Mouse (Mus musculus) hindlimb bud, embryonic 11.5 days (tissue): ENCODE results near the gene Arg1.

Experiments
- DNase-seq: peaks from one replicate; pipeline ENCODE4 v3.0.0-alpha.2; 2012; ENCODE audit warnings: low read depth, low spot score; ENCODE audit errors: extremely low spot score

The Arg1 gene

GRCm38 (mm10) chr10:24926962-24927720 is at the start of gene Arg1:
Gene Arg1 (minus strand): TSS chr10:24927484.
- DNase-seq: peak; percentile 91

DNA sequence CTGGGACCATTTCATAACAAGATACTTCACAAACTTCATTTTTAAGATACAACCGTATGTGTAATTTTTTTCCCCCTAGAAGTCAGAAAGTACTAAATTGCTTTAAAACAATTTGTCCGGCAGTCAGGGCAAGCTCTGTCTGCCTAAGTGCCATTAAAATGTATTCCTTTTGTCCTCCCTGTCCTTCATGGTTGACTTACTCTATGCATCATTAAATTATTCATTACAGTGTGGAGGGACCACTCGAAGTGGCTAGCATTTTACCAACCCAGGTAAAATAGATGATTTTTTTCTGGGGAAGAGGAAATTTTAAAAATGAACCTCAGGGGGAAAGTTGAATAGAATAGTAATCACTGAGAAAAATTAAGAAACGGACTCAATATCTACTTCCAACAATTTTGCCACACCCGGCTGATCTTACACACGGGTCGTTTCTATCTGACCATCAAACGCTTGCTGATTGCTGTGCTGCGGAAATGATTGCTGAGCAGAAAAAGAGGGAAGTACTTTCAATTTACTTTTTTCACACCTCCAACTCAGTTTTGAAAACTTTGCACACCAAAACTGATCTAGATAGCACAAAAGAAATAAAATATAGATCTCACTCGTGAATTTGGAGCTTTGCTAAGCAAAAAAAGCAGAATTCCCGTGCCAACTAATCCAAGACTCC is 46.7 kb upstream of the Arg1 start:
- DNase-seq: no peak

GRCm38 (mm10) chr10:24973385-24973784 is 46.1 kb upstream of the Arg1 start:
- DNase-seq: no peak

GRCm38 (mm10) chr10:24972923-24973322 is 45.6 kb upstream of the Arg1 start:
- DNase-seq: no peak

- no peak for DNase-seq
These were observed 38.7 kb upstream of the Arg1 start for GRCm38 (mm10) chr10:24965821-24966550.

DNA sequence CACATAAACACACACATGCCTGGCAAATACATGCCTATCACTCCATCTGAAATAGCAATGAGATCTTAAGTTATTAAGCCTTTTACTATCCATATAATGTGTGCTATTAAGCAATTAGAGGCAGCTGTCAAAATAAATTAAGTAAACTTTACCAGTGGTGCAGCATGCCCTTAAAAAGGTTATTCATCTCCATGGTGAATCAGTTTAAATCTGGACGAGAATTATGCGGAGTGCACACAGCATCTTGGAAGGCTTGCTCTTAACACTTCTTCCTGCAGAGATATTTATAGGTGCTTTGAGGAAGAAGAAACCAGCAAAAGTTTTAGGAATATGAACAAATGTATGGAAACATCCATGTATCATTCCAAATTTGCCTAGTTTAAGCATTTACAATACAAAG is 34.6 kb upstream of the Arg1 start:
- no peak for DNase-seq

DNA sequence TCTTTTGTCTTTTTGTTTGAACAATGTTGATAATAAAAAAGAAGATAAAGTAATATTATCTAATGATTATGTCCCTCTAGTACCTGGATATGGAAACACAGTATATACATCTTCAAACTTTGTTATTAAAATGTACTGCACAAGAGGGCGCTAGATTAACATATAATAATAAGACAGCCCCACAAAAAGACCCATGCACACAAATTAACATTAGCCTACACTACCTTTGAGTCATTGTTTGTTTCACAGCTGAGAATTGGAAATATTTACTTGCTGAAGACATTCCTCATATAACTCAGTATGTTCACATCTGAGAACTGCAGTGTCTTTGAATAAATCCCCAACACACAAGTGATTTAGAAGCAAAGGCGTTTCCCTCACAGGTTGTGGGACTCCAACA is 33.8 kb upstream of the Arg1 start:
- DNase-seq: no peak

DNA sequence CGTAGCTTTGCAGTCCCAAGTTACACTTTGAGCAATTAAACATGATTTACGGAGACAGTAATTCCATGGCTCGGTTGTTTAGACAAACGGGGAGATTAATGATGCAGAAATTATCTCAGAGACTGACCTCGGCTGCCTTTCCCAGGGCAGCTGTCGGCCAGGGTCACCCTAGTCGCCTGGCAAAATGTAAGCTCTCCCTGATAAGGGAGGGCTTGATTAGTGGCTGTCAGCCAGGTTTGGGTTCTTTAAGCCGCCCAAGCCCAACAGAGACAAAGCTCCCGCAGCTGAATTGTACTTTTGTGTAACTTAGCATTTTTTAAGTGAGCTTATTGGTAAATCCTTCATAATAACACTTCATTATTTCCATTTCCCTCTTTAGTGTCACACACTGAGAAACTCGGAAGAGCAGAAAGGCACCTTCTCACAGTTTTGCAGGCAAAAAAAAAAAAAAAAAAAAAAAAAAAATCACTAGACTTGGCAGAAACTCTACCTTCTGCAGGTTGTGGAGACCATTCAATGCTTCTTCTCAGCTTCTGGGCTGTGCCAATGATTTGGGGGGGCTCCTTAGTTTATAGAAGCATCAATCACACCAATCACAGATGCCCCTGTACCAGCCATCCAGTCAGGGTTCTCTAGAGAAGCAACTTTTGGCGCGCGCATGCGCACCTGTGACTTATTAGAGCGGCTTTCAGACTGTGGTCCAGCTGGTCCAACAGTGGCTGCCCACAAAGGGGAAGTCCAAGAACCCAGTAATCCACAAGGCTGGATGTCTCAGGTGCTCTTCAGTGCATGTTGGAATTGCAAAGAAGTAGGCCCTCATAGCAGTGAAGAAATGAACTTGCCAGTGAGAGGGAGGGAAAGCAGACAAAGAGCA is 32.0 kb upstream of the Arg1 start:
- DNase-seq: peak; percentile 42

DNA sequence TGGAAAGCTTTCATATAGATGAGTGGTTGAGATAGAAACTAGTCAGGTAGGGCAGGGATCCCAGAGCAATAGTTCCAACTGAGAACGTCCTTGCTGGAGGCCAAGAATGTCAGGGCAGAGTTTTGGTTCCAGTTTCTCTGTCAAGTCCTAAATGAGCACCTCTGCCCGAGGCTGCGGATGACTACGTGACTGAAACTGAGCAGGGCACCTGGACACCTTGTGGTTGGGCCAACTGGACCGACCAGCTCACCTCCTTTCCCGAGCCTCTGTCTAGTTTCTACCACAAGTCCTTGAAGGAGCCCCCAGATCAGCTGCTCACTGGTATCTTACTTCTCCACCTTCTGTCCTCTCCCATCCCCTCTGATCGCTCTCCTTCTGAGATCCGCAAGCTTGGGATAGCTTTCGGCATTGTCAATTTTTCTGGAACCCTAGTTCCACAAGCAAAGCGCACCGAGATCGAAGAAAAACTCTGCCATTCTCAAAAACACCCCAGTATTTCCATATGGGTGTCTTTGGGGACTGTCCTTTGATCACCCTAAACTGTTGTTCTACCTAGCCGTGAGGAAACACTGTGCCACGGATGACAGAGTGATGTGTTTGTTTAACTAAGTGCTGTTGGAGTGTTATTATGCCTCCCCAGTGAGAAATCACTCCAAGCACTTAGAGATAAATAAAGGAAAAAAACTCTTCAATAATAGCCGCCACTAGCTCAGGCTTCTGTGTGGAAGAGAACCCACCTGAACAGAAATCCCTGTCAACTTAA is 31.2 kb upstream of the Arg1 start:
- no peak for DNase-seq

GRCm38 (mm10) chr10:24953876-24954275 is 26.6 kb upstream of the Arg1 start:
- no peak for DNase-seq

GRCm38 (mm10) chr10:24952549-24952948 is 25.3 kb upstream of the Arg1 start:
- no peak for DNase-seq

- no peak for DNase-seq
These were observed 24.3 kb upstream of the Arg1 start for GRCm38 (mm10) chr10:24951575-24951974.

- DNase-seq: no peak
These were observed 22.9 kb upstream of the Arg1 start for GRCm38 (mm10) chr10:24950223-24950622.

GRCm38 (mm10) chr10:24948278-24948677 is 21.0 kb upstream of the Arg1 start:
- no peak for DNase-seq

DNA sequence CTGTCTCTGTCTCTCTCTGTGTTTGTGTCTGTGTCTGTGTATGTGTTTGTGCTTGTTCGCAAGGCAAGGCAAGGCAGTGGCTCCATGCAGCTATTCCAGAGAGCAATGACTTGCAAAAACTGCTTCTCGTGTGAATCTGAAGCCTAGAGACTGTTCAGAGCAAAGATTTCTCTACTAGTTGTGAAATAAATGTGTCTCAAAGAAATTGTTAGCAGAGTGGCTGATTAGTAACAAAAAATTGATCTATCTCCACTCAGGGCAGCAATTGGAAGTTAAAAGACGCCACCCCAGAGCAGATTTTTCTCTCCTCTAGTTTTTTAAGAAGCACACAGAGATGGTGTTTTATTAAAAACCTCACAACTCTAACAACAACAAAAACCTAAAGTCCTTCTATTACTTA is 20.6 kb upstream of the Arg1 start:
- no peak for DNase-seq

DNA sequence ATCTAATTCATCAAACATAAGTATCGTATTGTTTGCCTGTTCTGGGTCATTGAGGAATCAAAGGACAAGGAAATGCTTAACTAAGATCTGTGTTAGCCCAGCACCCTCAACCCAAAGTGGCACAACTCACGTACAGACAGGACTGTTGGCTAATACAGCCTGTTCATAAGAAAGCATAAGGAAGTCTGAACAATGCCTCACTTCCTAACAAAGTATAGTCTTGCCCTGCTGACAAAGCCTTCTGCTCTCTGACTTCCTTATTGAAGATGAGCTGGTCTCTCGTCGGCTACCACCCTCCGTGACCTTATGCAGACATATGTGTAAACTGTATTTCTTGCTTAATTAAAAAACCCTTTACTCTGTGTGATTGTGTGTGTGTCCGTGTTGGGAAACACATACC is 2.9 kb upstream of the Arg1 start:
- no peak for DNase-seq

DNA sequence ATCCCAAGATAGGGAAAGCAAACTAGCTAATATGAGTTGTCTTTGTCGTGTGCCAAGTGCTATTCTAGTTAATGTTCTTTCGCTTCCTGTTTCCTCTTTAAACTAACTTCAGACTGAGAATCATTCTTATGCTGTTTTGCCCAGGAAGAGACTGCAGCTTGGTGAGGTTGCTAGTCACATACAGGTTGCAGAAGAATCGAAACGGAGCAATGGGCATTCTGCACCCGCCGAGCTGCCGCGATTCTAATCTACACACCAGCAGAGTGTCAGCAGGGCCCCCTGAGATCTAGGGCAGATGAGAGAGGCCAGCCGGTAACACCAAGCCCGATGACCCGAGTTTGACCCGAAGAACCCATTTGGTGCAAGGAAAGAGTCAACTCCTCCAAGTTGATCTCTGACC is 788 bp upstream of the Arg1 start:
- DNase-seq: no peak

- DNase-seq: no peak
These were observed 904 bp downstream of the Arg1 start for GRCm38 (mm10) chr10:24926380-24926779.

GRCm38 (mm10) chr10:24924296-24924695 is 3.0 kb downstream of the Arg1 start:
- no peak for DNase-seq

- DNase-seq: no peak
These were observed 4.3 kb downstream of the Arg1 start for GRCm38 (mm10) chr10:24922977-24923376.
